ENCODE assay signal across 8 mouse cellular contexts in the genomic region with DNA sequence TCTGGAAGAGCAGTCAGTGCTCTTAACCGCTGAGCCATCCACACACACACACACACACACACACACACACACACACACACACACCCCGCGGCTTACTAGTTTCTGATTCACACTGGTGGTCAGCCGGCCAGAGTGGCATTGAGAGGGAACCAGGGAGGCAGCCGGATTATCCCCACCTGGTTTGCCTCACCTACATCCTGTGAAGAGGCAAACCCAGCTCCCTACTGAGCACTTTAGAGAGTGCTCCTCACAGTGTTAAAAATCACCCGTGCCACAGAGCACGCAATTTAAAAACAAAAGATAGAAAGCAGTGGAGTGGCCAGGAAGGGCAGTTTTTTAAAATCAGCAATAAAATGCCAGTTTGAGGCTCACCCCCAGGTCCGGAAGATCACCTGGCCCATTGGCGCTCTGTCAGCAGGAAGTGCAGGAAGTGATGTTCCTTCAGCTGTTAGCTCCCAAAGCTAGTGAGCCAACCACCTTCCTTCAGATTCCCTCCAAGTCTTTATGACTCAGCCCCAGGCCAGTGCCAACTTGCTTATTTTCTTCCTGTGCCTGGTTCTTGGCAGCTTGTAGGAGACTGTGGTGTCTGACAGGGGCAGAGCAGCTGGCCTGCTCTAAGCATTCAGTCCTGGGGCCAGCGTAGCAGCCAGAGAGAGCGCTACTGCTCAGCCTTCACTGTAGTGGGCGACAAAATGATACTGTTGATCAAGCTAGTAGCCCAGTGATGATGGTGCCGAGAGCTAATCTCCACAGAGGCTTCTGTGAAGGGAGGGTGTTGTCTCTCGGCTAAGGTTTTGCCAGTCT. TPM values are rescaled to one million over a fixed set of nuclear protein-coding genes. Genes with fewer than 3 reads are reported as not detected.
DNase-seq lines count a peak whose midpoint lies in the region; ATAC-seq and TF ChIP-seq lines count a peak whose summit lies in the region.

No protein-coding gene starts in this region.

- no peak overlapping the region for H3K4me2 ChIP-seq in lung, embryonic 14.5 days
- no peak overlapping the region for H3K4me2 ChIP-seq in lung, postnatal 0 days (replicated peaks; ENCODE audit: low read depth, low read length)

- no peak overlapping the region for H3K27ac ChIP-seq in lung, embryonic 14.5 days (ENCODE audit: low read depth)
- H3K27ac ChIP-seq in cortical plate, adult 2 months (ENCODE audit: insufficient read depth, low read length): no peak overlapping the region
- no peak overlapping the region for H3K27ac ChIP-seq in lung, postnatal 0 days (ENCODE audit: low read length)

- no peaks in the 10 kb centered on the region for H3K4me1 ChIP-seq in lung, embryonic 14.5 days (ENCODE audit: insufficient read depth)
- H3K4me1 ChIP-seq in cortical plate, adult 2 months (ENCODE audit: control insufficient read depth, insufficient read depth, low read length): no peaks in the 10 kb centered on the region; the same call in 1 of the 2 replicates
- no peaks in the 10 kb centered on the region for H3K4me1 ChIP-seq in lung, postnatal 0 days (ENCODE audit: insufficient read depth, low read depth, low read length)

- H3K4me3 ChIP-seq in lung, embryonic 14.5 days (ENCODE audit: low read depth, low read length): no peak overlapping the region
- H3K4me3 ChIP-seq in cortical plate, adult 2 months (ENCODE audit: insufficient read depth, low read length): no peak overlapping the region
- no peak overlapping the region for H3K4me3 ChIP-seq in lung, postnatal 0 days (ENCODE audit: low read depth, low read length)

- WGBS in lung, embryonic 14.5 days: 50% methylated on average over 14 of the region's 14 CpGs
- 39% methylated on average over 14 of the region's 14 CpGs for WGBS in lung, postnatal 0 days

- H3K36me3 ChIP-seq in lung, embryonic 14.5 days (ENCODE audit: insufficient read depth): no peaks in the 10 kb centered on the region
- no peaks in the 10 kb centered on the region for H3K36me3 ChIP-seq in lung, postnatal 0 days (ENCODE audit: insufficient read depth, low read length)

- no peaks in the 10 kb centered on the region for H3K9me3 ChIP-seq in lung, embryonic 14.5 days (ENCODE audit: low read depth, low read length)
- H3K9me3 ChIP-seq in lung, postnatal 0 days (ENCODE audit: low read length): no peaks in the 10 kb centered on the region

- no peak overlapping the region for H3K9ac ChIP-seq in lung, embryonic 14.5 days
- no peak overlapping the region for H3K9ac ChIP-seq in lung, postnatal 0 days (replicated peaks; ENCODE audit: low read depth)

- TF ChIP-seq CTCF in lung, embryonic 14.5 days (IDR thresholded peaks at IDR 0.05; ENCODE audit: low read depth): 0 out of 2 replicates have a peak, but pooled peaks have one; percentile 7
- TF ChIP-seq CTCF in cortical plate, adult 2 months (IDR thresholded peaks at IDR 0.05; ENCODE audit: extremely low read depth, insufficient read depth, low read length): 0 out of 2 replicates have a peak, but pooled peaks have one; percentile 17
- TF ChIP-seq CTCF in lung, postnatal 0 days (IDR thresholded peaks at IDR 0.05): peak; percentile 9; the same call in 1 of the 2 replicates

- no peak for TF ChIP-seq POLR2A in cortical plate, adult 2 months (IDR thresholded peaks at IDR 0.05; ENCODE audit: extremely low read depth, insufficient read depth, low read length)

- TF ChIP-seq EP300 in lung, postnatal 0 days (IDR thresholded peaks at IDR 0.05): no peak

- peak; percentile 31 for DNase-seq in lung, embryonic 14.5 days
- no peak for DNase-seq in lung, postnatal 14 days
- DNase-seq in adipocyte (ENCODE audit: low spot score): peak; percentile 71
- DNase-seq in heart, postnatal 10 days: peak; percentile 29 to 38
- DNase-seq in lung, postnatal 0 days (ENCODE audit: low spot score): peak; percentile 66
- DNase-seq in thymus, postnatal 14 days: peak; percentile 17
- DNase-seq in embryo, embryonic 10.5 days (ENCODE audit: low spot score): no peak

- peak; percentile 56; the same call in 1 of the 2 replicates for ATAC-seq in lung, embryonic 14.5 days (ENCODE audit: insufficient read depth)
- peak; percentile 76 for ATAC-seq in lung, postnatal 0 days

- intact Hi-C loops in heart, postnatal 10 days (cut with DNase I): no loop called here

- H3K27me3 ChIP-seq in lung, embryonic 14.5 days (ENCODE audit: insufficient read depth, low read length): no peaks in the 10 kb centered on the region
- no peaks in the 10 kb centered on the region for H3K27me3 ChIP-seq in lung, postnatal 0 days (replicated peaks; ENCODE audit: insufficient read depth, low read length)

RNA-seq across cellular contexts. Expression of a gene that starts 57.9 kb away (rescaled TPM):
- 23.7 and 25.5 TPM in 2 replicates for polyA plus RNA-seq in lung, embryonic 14.5 days (2014; fragmentation: Nextera tagmentation; extraction: Ambion mirVana)
- 49.5 and 52.8 TPM in 2 replicates for polyA plus RNA-seq in cortical plate, adult 2 months (2012; rRNA removed)
- 10 to 100 TPM; 43.6 to 61.0 TPM for total RNA-seq in heart, postnatal 10 days (2021)
- polyA plus RNA-seq in lung, postnatal 0 days (2015; fragmentation: Nextera tagmentation; extraction: Ambion mirVana): 17.5 and 20.9 TPM in 2 replicates

Comparison
In these comparisons a context has a peak if more than half of its experiments do, and no peak if none do; other contexts are left out.
1. DNase-seq: peak in lung, embryonic 14.5 days (single experiment), adipocyte (single experiment), heart, postnatal 10 days (2 of 2), lung, postnatal 0 days (single experiment) and thymus, postnatal 14 days (single experiment); none in lung, postnatal 14 days (single experiment) and embryo, embryonic 10.5 days (single experiment).
2. Peak in every context shown above with its lines, with median percentiles within 50 percentile points of each other: CTCF ChIP-seq.